Mouse (Mus musculus): ENCODE measurements around the gene Ifna5.

GRCm38 (mm10) chr4:88849698-88850097 is 14.4 kb downstream of the Ifna5 start, which contains the start of gene Ifna1:
- TF ChIP-seq POLR2A (IDR thresholded peaks at IDR 0.05; ENCODE audit: low read depth, low read length) (no peak), CTCF (conservative IDR thresholded peaks at IDR 0.05; ENCODE audit: insufficient read depth, insufficient read length, low read depth, low read length) (no peak)

Measured in kidney, adult 2 months (tissue).